Mouse (Mus musculus): ENCODE results near the gene Magee2. TPM values are rescaled to one million over a fixed set of nuclear protein-coding genes. Genes with fewer than 3 reads are reported as not detected.
"Not testable (repeated sequence)": the region's sequence is repeated elsewhere in the genome, so short reads cannot be mapped to it uniquely, and the experiment has no call there.

Magee2 gene
- polyA plus RNA-seq (2014; fragmentation: Nextera tagmentation; extraction: Ambion mirVana): 31.4 and 40.0 TPM in 2 replicates

DNA sequence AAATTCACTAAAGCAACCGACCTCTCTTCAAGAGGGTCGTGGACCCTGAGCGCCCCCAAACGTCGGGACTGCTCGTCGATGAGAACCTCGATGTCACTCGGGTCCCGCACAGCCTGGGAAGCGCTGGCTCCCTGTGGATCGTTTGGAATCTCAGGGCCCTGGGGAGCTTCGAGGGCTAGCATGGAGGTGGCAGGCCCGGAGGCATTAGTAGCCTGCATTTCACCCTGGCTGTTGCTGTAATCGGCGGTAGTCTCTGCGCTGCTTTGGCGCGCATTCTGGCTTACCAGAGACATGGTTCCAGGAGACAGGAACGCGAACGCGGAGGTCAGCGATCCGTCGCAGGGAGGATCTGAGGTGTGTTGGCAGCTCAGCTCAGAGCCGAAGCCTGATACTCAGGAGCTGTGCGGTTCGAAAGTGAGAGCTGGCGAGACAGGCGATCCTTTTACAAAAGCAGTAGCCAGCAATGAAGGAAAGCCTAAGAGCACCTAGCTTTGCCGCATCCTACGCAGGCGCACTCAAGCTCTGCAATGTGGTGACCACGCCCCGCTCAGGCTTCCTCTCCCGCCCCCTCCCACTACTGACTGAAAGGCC, at the start of gene Magee2:
Gene Magee2 (minus strand): TSS at position 517 of the 591 bp plus-strand sequence.
- H3K4me2 ChIP-seq (ENCODE audit: low read depth, low read length): peak within 1 kb of the TSS; percentile 45
- peak within 1 kb of the TSS; percentile 37 for H3K4me3 ChIP-seq (ENCODE audit: low read depth, low read length)
- no peaks in the 10 kb centered on the region; the same call in 1 of the 2 replicates for H3K27me3 ChIP-seq (ENCODE audit: control insufficient read depth, insufficient read depth, low read length)
- no peaks in the 10 kb centered on the region for H3K9me3 ChIP-seq (ENCODE audit: control insufficient read depth, low read length)
- ATAC-seq (ENCODE audit: low read depth): peak; percentile 99
- peak within 1 kb of the TSS; percentile 23; the same call in 1 of the 2 replicates for H3K27ac ChIP-seq (ENCODE audit: low read depth, low read length)
- 17% methylated on average over 36 of the region's 37 CpGs for whole genome bisulfite sequencing
- H3K9ac ChIP-seq (replicated peaks; ENCODE audit: low read depth, low read length): peak within 1 kb of the TSS; percentile 37
- H3K36me3 ChIP-seq (ENCODE audit: control insufficient read depth, insufficient read depth, low read length): no peaks in the 10 kb centered on the region
- no peaks in the 10 kb centered on the region for H3K4me1 ChIP-seq (ENCODE audit: control insufficient read depth, insufficient read depth, low read length)

DNA sequence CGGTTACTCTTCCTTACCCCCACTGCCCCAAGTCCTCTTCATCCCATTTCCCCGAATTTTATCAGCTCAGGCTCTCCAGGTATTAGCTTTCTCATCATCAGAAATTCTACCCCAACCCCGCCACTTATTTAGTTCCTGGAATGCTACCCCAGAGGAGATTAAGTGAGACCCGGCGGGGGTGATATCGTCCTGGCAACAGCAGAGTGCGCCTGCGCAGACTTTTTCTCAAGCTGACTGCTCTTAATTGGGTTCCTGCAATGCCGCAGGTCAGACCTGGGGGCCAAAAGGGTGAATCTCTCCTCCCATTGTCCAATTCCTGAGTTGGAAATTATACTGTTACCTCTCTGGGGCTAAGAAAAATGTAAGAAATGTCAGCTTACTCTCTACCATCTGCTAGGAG, 3.5 kb downstream of the Magee2 start:
- 35% methylated on average over 9 of the region's 9 CpGs for WGBS
- Histone ChIP-seq H3K4me3 (ENCODE audit: low read depth, low read length) (no peak overlapping the region), H3K4me2 (ENCODE audit: low read depth, low read length) (no peak overlapping the region), H3K27me3 (ENCODE audit: control insufficient read depth, insufficient read depth, low read length) (no peaks in the 10 kb centered on the region; the same call in 1 of the 2 replicates), H3K9ac (replicated peaks; ENCODE audit: low read depth, low read length) (no peak overlapping the region), H3K36me3 (ENCODE audit: control insufficient read depth, insufficient read depth, low read length) (no peaks in the 10 kb centered on the region), H3K4me1 (ENCODE audit: control insufficient read depth, insufficient read depth, low read length) (no peaks in the 10 kb centered on the region), H3K27ac (ENCODE audit: low read depth, low read length) (no peak overlapping the region), H3K9me3 (ENCODE audit: control insufficient read depth, low read length) (no peaks in the 10 kb centered on the region)
- no peak for ATAC-seq (ENCODE audit: low read depth)

DNA sequence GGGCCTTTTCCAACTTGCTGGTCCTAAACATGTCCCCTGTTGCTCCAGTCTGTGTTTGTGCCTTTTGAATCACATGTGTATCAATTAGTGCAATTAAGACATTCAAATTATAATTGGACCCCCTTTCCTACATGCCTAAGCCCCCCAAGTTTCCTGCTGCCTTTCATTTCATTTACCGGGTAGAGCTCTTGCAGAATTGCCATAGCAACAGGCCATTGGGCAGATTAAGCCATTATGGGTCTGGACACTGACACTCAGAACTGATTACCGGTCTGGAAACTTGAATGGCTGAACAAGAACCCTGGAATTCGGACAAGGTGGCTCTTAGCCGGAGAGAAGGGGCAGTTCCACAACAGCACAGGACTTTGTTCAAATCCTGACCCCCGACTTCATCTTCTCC, 39.5 kb downstream of the Magee2 start:
- not testable (repeated sequence) for H3K4me3 ChIP-seq (ENCODE audit: low read depth, low read length); H3K9me3 ChIP-seq (ENCODE audit: control insufficient read depth, low read length); H3K9ac ChIP-seq (replicated peaks; ENCODE audit: low read depth, low read length); H3K27me3 ChIP-seq (ENCODE audit: control insufficient read depth, insufficient read depth, low read length); H3K4me1 ChIP-seq (ENCODE audit: control insufficient read depth, insufficient read depth, low read length); ATAC-seq (ENCODE audit: low read depth); H3K36me3 ChIP-seq (ENCODE audit: control insufficient read depth, insufficient read depth, low read length); H3K4me2 ChIP-seq (ENCODE audit: low read depth, low read length); H3K27ac ChIP-seq (ENCODE audit: low read depth, low read length)
- WGBS: 60% methylated on average over 4 of the region's 5 CpGs

DNA sequence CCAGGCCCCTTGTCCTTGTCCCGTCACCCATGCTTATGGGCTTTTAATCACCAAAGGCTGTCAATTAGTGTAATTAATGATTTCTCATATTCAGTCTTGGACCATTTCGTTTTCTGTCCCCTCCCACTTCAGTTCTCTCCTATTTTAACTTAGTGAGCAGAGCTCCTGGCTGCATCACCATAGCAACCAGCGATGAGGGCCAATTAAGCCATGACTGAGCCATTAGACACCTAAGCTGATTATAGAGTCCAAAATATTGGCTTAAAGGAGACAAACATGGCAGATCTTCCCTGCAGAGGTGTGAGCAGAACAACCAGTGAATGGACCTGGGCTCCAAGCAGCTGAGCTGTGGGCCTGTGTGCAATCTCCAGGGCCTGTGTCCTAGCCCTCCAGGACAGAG, 40.1 kb downstream of the Magee2 start:
- H3K9me3 ChIP-seq (ENCODE audit: control insufficient read depth, low read length); H3K4me3 ChIP-seq (ENCODE audit: low read depth, low read length); H3K4me2 ChIP-seq (ENCODE audit: low read depth, low read length); H3K9ac ChIP-seq (replicated peaks; ENCODE audit: low read depth, low read length); ATAC-seq (ENCODE audit: low read depth); H3K27me3 ChIP-seq (ENCODE audit: control insufficient read depth, insufficient read depth, low read length); H3K27ac ChIP-seq (ENCODE audit: low read depth, low read length); H3K36me3 ChIP-seq (ENCODE audit: control insufficient read depth, insufficient read depth, low read length); H3K4me1 ChIP-seq (ENCODE audit: control insufficient read depth, insufficient read depth, low read length): not testable (repeated sequence)
- WGBS: 67% methylated on average over 1 of the region's 3 CpGs

DNA sequence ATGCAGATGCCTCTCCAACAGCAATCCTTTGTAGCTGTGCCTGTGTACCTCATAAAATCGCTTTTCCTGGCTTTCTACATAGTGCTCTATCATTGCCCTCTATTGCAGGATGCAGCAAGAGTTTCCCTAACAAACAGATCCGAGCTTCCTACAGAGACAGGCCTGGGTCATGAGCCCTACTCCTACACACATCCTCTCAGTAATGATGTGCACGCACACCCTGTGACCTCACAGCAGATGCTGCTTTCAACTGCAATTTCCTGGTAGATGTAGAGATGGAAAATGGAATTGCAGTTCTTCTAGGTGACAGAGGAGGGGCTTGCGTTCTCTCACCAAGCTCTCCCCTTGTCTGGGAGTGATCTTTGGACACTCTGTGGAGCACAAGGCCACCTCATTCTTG, 43.4 kb downstream of the Magee2 start:
- H3K9me3 ChIP-seq (ENCODE audit: control insufficient read depth, low read length); H3K4me3 ChIP-seq (ENCODE audit: low read depth, low read length); H3K9ac ChIP-seq (replicated peaks; ENCODE audit: low read depth, low read length): not testable (repeated sequence)

More for the DNA sequence above, 43.4 kb downstream of the Magee2 start:
- 37% methylated on average over 3 of the region's 4 CpGs for WGBS
- ATAC-seq (ENCODE audit: low read depth); H3K36me3 ChIP-seq (ENCODE audit: control insufficient read depth, insufficient read depth, low read length); H3K27ac ChIP-seq (ENCODE audit: low read depth, low read length); H3K4me2 ChIP-seq (ENCODE audit: low read depth, low read length); H3K27me3 ChIP-seq (ENCODE audit: control insufficient read depth, insufficient read depth, low read length); H3K4me1 ChIP-seq (ENCODE audit: control insufficient read depth, insufficient read depth, low read length): not testable (repeated sequence)

Other genes starting within 250 kb of the Magee2 start
- gene Zdhhc15, start 186.2 kb downstream of the Magee2 start, polyA plus RNA-seq (2014; fragmentation: Nextera tagmentation; extraction: Ambion mirVana): 5.3 and 7.0 TPM in 2 replicates
- 25.7 and 29.0 TPM in 2 replicates for gene Pbdc1, start 222.5 kb upstream of the Magee2 start, polyA plus RNA-seq (2014; fragmentation: Nextera tagmentation; extraction: Ambion mirVana)